Mouse (Mus musculus): Measurements from ENCODE around the gene Sft2d1.
"Not testable (repeated sequence)": the region's sequence is repeated elsewhere in the genome, so short reads cannot be mapped to it uniquely, and the experiment has no call there.

The Sft2d1 gene

DNA sequence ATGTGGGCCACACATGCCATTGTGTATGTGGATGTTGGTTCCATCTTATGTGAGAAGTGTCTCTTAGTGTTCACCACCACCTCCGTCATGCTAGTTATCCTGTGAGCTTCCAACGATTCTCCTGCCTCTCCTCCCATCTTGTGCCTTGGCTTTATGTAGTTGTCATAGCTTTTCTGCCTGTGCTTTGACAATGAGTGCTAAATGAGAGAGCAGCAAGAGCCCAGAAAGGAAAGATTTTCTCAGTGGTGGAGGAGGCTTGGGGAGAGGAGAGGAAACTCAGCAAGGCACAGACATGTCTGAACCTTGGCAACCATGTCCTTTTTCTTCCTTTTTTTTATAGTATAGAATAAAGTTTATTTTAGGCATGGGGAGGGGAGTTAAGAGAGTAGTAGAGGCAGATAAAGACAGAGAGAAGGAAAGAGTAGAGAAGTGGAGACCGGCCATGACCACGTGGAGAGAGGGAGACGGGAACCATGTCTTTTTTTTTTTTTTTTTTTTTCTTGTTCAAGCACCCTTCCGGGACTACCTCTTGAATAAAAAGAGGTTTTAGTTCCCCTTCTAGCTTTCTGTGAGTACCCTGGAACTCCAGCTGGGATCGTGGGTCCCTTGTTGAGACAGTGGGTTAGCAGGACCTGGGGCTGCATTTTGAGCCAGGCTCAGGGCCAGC is 8.0 kb upstream of the Sft2d1 start:
- DNase-seq (ENCODE audit: low spot score in 2 of 2) = no peak

DNA sequence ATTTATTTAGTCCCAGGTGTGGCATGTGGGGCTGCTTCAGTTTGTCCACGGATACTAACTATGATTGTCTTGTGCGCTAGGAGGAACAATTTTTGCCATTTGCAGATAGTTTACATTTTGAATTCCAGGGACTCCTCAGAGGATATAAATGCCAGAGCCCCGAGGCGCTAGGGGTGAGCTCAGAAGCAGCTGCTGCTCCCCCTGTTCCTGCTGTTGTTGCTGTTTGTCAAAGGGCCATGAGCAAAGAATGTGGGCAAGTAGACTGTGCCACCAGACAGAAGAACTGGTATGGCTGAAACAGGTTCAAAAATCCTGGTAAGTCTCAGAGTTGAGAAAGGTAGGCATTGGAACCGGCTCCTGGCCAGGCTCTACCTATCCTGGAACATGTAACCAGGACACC is 7.2 kb upstream of the Sft2d1 start:
- DNase-seq (ENCODE audit: low spot score in 2 of 2) = no peak

DNA sequence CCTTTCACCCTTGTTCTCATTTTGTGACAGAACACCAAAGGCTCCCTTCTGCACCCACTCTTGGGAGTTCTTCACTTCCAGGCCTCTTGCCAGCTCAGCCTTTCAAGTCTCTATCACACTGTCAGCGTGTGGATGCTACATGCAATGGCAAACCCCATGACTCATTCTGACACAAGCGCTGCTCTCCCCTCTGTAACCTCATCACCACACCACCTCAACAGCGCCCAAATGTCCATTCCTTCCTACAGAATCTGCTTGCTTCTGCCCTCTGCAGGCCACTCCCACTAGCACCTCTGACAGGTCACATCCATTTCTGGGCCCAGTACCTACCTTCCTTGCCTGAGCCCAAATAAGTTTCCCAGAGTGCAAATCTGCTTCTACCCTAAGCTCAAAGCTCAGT is 5.1 kb upstream of the Sft2d1 start:
- DNase-seq (ENCODE audit: low spot score in 2 of 2) = no peak

DNA sequence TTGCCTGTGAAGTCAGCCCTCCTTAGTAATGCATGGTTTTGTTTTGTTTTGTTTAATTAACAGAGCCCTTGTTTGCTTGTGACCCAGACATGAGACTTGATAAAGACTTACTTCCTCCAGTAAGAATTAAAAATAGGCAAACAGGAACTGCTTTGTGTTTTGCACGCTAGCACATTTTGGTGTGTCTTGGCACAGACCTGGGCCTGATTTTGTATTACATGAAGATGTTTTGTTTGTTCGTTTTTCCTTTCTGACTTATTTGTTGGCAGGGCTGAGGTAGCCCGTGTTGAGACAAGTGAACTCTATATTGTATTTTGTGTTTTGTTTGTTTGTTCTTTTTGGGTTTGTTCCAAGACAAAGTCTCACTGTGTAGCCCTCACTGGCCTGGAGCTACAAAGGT is 849 bp downstream of the Sft2d1 start:
- no peak for DNase-seq (ENCODE audit: low spot score in 2 of 2)

DNA sequence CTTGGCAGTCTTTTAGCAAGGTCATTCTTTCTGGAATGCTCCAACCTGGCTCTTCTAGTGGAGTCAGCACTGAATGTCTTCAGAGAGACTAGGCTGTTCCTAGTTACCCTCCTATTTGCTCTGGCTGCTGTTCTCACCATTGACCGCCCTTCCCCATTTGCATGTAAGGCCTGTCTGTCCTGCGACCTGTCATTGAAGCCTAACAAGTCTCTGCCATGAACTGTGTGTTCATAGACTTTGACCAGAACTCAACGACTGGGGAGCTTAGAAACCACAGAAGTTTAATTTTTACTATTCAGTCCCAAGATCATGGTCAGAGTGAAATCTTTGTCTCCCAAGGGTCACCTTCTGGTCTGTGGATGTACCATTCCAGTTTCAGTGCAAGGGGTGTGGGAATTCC is 3.1 kb downstream of the Sft2d1 start:
- DNase-seq (ENCODE audit: low spot score in 2 of 2) = no peak

DNA sequence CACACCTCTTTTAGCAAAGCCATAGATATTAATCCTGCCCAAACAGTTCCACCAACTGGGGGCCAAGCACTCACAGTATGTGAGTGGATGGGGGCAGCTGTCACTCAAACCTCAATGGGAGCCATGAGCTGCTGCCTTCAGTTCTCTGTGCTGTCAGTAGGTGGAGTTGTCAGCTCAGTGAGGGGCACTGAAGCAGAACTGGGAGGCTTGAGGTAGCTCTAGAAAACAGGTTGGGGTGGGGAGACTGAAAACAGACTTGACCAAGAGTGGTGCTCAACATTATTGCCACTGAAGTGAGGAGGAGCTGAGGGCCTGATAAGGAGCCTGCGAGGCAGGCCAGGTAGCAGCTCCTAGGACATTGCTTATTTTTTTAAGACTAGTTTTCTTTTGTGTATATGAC is 5.3 kb downstream of the Sft2d1 start:
- no peak for DNase-seq (ENCODE audit: low spot score in 2 of 2)

DNA sequence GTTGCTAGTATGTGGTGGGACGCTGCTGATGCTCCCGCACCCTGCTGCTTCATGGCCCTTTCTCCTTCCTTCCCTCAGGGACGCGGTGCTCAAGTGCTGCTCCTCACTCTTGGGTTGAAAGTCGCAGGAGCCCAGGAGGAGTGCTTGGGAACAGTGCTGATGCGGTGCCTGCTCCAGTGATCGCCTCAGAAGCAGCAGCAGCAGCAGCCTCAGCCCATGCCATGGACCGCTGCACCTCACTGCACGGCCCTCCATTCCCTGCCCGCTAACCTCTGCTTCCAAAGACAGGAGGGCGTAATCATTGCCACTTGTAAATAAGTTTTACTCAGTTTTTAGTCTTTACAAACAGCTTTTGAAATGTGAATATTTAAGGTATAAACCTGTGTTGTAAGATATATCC is 16.0 kb downstream of the Sft2d1 start:
- not testable (repeated sequence) for DNase-seq (ENCODE audit: low spot score in 2 of 2)

DNA sequence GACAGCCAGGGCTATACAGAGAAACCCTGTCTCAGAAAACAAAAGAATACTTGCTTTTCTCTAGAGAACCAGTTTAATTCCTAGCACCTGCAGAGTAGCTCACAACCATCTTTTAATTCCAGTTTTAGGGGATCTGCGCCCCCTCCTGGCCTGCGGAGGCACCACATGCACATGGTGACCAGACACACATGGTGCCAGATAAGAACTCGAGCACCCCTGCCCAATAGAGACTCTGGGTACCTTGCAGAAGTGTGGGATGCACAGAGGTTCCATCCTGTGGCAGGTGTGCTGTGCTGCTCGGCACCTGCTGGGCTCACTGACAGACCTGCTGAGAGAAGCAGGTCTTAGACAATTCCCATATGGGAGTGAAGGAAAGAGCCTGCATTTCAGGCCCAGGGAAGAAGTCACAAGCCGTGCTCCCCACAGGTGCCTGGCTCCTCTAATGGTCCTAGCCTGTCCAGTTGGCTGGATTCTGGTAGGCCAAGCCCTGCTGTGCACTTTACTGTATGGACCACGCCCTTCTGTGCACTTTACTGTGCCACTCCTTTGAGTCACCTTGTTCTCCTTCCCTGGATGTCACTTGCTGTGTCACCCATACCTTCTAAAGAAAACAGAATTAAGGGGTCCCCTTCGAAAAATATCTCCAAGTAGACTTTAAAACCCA is 17.7 kb downstream of the Sft2d1 start:
- no peak for DNase-seq (ENCODE audit: low spot score in 2 of 2)

DNA sequence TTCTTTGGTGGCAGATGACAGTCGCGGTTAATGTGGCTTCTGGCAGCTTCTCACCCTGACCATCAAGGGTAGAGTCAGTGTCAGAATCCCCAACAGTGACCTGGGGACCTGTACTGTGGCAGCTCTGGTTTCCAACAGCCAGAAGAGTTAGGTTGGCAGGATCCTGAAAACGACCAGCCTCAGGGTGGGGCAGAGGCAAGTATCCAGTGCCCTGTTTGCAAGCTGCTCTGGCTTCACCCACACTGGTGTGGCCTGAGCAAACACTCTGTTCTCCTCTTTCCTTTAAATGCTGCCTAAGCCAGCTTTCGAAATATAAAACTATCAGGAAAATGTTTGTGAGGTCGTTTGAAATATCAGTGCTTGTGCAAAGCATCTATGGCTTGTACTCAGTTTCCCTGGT is 19.7 kb downstream of the Sft2d1 start:
- DNase-seq (ENCODE audit: low spot score in 2 of 2) = no peak

DNA sequence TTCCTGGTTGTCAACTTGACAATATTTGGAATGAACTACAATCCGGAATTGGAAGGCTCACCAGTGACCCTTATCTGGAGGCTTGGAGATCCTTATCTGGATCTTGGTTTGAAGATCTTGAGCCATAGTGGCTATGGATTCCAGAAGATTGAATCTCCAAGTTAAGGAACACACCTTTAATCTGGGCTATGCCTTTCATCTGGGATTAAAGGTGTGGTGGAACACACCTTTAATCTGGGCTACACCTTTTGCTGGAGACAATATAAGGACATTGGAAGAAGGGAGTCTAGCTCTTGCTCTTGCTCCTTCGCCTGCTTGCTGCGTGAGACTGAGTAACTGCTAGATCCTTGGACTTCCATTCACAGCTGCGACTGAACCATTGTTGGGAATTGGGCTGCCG is 26.3 kb downstream of the Sft2d1 start, which contains the start of gene Prr18:
Gene Prr18 (plus strand): TSS at position 301 of the 400 bp plus-strand sequence.
- DNase-seq (ENCODE audit: low spot score in 2 of 2) = not testable (repeated sequence)

DNA sequence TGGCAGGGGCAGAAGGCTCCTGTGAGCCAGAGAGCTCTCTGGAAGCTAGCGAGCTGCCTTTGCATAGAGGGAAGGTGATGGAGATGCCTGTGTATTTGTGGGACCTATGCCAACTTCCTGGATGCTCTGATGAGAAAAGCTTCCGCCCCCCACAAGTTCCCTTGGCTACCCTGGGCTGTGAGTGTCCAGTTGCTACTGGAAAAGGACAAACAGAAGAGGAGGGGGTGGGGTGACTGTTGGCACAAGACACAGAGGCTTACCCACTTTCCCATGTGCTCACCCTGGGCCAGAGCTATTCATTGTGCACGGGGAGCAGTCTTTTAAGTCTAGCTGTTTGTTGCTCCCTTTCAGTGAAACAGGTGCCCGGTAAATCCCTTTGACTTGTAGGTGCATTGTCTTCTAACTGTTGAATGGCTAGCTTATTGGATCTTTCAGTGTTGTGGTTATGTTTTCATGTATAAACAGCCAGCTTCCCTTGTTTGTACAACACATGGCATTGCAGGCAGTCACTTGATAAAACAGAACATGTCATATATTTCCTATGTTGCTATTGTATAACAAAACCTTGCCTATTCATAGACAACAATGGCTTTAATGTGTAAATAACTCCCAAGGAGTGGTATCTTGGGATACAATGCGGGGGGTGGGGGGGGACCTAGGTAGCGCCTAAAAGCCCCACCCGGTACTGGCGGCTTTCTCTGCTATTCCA is 28.9 kb downstream of the Sft2d1 start:
- DNase-seq (ENCODE audit: low spot score in 2 of 2) = no peak

DNA sequence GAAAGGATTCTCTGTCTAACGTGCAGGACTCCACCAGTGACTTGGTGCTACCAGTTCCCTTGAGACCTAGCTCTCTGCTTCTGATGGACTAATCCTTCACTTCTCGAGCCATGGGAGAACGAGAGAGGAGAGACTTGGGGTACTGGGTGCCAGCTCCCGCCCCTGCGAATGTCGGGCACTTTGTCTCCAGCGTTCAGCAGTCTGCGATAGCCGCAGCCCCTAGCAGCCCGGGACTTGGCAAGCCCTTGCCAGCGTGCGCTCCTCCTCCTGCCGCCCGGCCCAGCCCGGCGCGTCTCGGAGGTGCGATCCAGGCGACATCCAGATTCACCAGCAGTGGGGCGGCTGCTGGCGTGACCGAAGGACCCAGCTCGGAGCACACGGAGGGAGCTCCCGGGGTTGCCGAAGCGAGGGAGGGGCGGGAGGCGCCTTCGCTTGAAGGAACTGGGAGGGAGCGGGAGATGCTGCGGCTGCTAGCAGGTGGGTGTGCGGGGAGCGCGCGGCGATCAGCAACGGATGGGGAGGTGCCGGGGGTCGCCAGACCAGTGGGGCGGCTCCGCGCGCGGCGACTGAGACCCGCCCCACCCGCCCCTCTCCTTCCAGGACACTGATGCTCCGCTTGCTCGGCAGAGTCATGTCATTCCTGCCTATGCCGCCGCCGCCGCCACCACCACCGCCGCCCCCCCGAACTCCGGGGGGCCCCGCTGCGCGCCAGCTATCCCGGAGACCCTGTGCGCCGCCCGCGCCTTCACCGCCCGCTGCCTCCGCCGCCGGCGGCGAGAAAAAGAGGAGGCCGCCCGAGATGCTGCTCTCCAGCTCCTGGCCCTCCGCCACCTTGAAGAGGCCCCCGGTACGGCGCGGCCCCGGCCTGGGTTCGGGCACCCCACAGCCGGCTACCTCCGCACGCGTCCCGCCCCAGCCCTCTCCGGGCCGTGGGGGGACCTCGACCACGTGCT is 29.8 kb downstream of the Sft2d1 start:
- DNase-seq (ENCODE audit: low spot score in 2 of 2) = peak; percentile 39 to 43

DNA sequence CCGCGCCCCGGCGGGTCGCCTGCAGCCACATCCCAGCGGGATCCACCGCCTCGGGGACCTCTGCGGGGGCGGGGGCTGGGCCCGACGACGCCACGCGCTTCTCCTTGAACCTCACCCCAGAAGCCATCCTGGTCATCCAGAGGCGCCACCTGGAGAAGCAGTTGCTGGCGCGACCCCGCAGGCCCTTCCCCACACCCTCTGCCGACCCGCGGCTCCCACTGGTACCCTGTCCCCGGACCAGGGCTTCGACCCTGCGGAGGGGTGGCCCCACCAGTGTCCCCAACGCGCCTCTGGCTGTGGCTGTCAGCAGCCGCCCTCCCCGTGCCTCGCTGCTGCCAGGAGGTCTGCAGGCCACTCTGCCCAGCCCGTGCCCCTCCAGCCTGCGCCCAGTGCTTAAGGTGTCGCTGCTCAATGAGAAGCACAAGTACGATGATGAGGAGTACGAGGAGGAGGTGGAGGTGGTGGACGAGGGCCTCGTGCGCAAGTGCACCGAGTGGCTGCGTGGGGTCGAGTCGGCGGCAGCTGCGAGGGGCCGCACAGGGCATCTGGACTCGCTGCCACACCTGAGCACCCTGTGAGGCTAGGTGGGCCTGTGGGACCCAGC is 30.6 kb downstream of the Sft2d1 start:
- no peak for DNase-seq (ENCODE audit: low spot score in 2 of 2)

DNA sequence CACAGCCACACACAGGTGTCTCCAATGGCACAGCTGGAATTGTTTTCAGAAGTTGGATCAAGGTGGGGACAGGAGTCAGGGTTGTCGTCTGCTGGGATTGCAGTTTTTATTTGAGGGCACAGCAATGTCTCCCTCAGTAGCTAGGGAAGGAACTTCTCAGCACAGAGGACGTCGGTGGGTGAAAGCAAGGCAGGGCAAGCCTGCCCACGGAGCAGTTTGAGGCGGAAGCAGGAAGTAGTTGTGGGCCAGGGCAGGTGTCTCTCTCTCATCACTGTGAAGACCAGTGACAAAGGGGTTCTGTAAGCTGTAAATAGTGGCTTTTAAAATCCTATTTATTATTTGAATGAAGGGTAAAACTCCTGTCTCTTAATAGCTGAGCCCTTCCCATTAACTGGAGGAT is 31.8 kb downstream of the Sft2d1 start:
- DNase-seq (ENCODE audit: low spot score in 2 of 2) = no peak

DNA sequence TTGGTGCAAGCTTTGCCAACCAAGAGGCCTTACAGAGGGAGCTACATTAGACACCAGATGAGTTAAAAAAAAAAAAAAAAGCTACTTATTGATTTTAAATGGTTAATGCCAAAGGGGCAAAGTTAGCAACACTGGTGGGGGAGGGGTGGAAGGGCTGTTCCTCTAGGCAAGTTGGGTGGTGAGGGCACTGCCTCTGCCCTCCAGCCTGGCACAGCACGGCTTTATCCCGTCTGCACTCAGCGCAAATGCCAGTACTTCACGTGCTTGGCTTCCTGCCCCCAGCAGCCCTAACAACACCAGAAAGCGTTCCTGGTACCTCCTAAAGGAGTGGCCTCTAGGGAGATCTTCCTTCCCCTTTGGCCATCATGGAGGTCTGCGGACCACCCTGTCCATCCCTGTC is 32.5 kb downstream of the Sft2d1 start:
- DNase-seq (ENCODE audit: low spot score in 2 of 2) = no peak

DNA sequence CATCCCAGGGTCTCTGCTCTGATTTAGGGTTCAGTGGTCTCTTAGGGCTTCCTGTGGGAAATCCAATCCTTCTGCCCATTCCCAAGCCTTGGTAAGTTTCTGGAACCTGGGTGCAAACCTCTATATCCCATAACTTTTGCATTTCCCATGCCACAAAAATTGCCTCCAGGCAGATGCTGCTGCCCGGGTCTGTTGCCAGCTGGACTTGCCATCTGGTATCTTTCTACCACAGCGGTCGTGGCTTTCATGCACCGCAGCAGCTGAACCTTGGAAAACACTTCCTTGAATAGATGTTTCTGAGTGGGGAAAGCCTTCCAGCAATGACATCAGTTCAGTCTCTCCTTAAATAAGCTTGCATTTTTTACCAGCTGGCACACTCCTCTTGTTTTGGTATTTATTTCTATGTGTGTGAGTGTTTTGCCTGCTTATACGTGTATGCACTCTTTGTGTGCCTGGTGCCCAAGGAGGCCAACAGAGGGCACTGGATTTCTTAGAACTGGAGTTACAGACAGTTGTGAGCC is 36.9 kb downstream of the Sft2d1 start:
- no peak for DNase-seq (ENCODE audit: low spot score in 2 of 2)

DNA sequence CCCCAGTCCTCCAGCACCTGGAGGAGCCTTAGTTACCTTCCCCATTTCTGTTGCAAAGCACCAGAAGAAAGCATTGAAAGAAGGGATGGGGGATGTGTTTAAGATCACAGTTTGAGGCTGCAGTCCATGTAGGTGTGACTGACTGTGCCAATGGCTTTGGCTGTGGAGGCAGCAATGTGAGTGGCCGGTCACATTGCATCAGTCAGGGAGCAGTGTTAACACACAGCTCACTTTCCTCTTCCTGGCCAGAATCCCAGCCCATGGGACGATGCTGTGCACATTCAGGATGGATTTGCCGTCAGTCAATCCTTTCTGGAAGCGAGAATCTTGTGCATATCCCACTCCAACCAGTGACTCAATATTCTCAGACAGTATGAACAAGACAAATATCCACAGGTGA is 38.0 kb downstream of the Sft2d1 start:
- DNase-seq (ENCODE audit: low spot score in 2 of 2) = no peak

DNA sequence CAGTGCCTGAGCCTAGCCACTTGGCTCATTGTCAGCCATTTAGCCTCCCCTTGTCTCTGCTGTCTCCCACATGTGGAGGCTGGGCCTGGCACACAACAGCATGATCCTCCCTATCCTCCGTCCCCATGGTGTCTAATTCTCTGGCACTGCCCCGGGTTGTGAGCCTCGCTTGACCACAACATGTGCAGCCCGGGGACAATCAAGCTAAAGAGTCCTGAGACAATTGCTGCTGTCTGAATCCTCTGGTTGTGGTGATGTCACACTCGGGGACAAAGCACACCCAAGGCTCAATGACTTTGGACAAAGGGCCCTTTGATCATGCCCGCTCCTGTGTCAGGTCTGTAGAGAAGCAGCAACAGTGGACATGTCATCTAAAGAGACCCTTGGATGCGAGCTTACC is 40.2 kb downstream of the Sft2d1 start:
- DNase-seq (ENCODE audit: low spot score in 2 of 2) = no peak

DNA sequence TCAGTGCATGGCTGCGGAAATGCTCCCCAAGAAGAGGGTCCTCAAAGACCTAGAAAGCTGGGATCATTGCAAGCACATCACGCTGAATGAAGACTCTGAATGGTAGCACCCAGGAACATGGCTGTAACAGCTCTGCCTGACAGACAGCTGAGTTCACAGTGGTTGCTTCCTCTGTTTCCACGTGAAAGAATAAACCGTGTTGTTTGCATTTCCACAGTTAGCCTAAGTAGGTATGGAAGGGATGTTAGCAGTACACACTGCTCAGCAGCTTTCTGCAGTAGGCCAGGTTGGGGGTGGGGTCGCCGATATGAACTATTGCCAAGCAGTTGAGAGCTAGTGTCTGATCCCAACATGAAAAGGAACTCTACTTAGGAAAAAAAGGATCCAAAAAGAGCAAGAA is 44.8 kb downstream of the Sft2d1 start, which contains the start of gene T2:
Gene T2 (plus strand): TSS at position 301 of the 400 bp plus-strand sequence.
- no peak for DNase-seq (ENCODE audit: low spot score in 2 of 2)

DNA sequence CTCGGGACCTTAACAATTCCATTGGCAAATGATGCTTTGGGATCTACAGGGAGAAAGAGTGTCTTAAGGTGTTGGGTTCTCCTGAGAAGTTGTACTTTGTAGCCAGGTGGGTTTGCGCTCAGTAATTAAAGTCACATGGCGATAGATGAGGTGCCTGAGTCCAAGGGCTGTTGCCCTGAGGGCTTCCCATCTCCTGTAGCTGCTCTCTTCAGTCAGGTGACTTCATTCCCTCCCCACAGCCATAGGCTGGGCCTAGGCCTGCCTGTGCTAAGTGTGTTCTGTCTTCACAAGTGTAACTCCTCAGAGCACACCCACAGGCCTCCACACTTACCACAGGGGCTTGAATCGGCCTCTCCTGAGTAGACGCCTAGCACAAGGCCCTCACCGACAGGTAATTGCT is 46.6 kb downstream of the Sft2d1 start:
- no peak for DNase-seq (ENCODE audit: low spot score in 2 of 2)

DNA sequence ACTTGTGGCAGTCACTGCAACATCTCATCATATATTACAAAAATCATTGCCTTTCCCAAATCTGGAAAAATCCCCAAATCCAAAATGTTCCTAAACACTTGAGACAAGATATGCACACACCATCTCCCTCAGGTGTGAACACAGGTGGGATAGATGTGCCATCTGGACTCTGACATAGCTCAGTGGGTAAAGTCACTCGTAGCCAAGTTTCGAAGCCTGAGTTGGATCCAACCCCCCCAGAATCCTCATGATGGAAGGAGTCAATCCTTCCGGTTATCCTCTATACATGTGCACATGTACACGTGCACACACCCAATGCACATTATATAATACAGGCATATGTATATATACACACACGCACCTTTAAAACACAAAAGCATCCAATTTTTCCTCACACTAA is 50.0 kb downstream of the Sft2d1 start:
- DNase-seq (ENCODE audit: low spot score in 2 of 2) = no peak

Data from right cerebral cortex, postnatal 36 days (tissue).